Mouse (Mus musculus) CH12.LX (cell line): ENCODE measurements at regions not wholly inside any gene's neighbourhood (a gene's known extent, or its start where the extent isn't known, plus 50 kb on each side); places are given as distances from the start of the nearest gene placed in this dataset.

ENCODE experiments used
- DNase-seq: peaks from one replicate; pipeline ENCODE4 v3.0.0-alpha.2; 2013; ENCODE audit errors: extremely low read depth
- H3K27ac ChIP-seq: 2 replicates; pipeline ENCODE4 v1.5.1; 2012; ENCODE audit warnings: low read depth, mild to moderate bottlenecking, control low read depth, moderate library complexity; ENCODE audit not compliant: insufficient read depth
- H3K27me3 ChIP-seq: replicated peaks from 2 replicates; pipeline ENCODE3; 2012; ENCODE audit warnings: inconsistent platforms
- H3K36me3 ChIP-seq, 2 experiments: replicated peaks in 1 of 2; 2 replicates each; pipeline versions ENCODE3 to v1.6.1; 2012; ENCODE audit warnings: inconsistent platforms in 1 of 2, low read length in 1 of 2, mild to moderate bottlenecking in 1 of 2, mixed read lengths in 1 of 2, moderate library complexity in 1 of 2; ENCODE audit not compliant: control insufficient read depth in 1 of 2, insufficient read depth in 1 of 2
- H3K4me1 ChIP-seq, 2 experiments: 2 replicates each; pipeline ENCODE4 v1.6.1; 2012; ENCODE audit warnings: inconsistent platforms in 1 of 2, moderate library complexity in 1 of 2; ENCODE audit not compliant: insufficient read depth in 2 of 2, control insufficient read depth in 1 of 2
- H3K4me2 ChIP-seq: 2 replicates; pipeline ENCODE4 v1.6.1; 2012; ENCODE audit warnings: low read depth, mild to moderate bottlenecking, control low read depth; ENCODE audit not compliant: poor library complexity, insufficient read depth, severe bottlenecking
- H3K4me3 ChIP-seq, 3 experiments: fragments of 150-350 bp in 1 of 3; sonication (generic) in 1 of 3; replicated peaks in 1 of 3; 2 replicates each; pipeline versions ENCODE3 to v1.5.1; 2011 to 2012; ENCODE audit warnings: low read depth in 2 of 3, low read length in 2 of 3, mild to moderate bottlenecking in 2 of 3, moderate library complexity in 2 of 3, control low read depth in 1 of 3, improper control_type of control experiment in 1 of 3, inconsistent platforms in 1 of 3, mixed read lengths in 1 of 3; ENCODE audit not compliant: poor library complexity in 1 of 3
- H3K79me2 ChIP-seq: replicated peaks from 2 replicates; pipeline ENCODE4 v1.6.1; 2012; ENCODE audit warnings: mild to moderate bottlenecking, moderate library complexity; ENCODE audit not compliant: control insufficient read depth, poor library complexity, insufficient read depth, severe bottlenecking; ENCODE audit errors: extremely low read depth
- H3K9ac ChIP-seq: 2 replicates; pipeline ENCODE4 v1.6.1; 2012; ENCODE audit warnings: low read depth, mild to moderate bottlenecking, control low read depth, moderate library complexity; ENCODE audit not compliant: insufficient read depth
- H3K9me3 ChIP-seq: replicated peaks from 2 replicates; pipeline ENCODE3; 2012; ENCODE audit warnings: low read length, inconsistent platforms, mixed read lengths
- CHD1 ChIP-seq: IDR thresholded peaks from 2 replicates; pipeline ENCODE4 v1.6.1; 2012; ENCODE audit warnings: low read depth, low read length, improper control_type of control experiment, inconsistent platforms
- CHD2 ChIP-seq: IDR thresholded peaks from 2 replicates; pipeline ENCODE4 v1.6.1; 2011; ENCODE audit warnings: low read length, improper control_type of control experiment
- CTCF ChIP-seq, 2 experiments: IDR thresholded peaks in 1 of 2; conservative IDR thresholded peaks in 1 of 2; 2 replicates each; pipeline ENCODE4 v1.5.1; 2011 to 2012; ENCODE audit warnings: low read depth in 2 of 2, low read length in 2 of 2, improper control_type of control experiment in 1 of 2, inconsistent platforms in 1 of 2, mild to moderate bottlenecking in 1 of 2, moderate library complexity in 1 of 2
- E2F4 ChIP-seq: IDR thresholded peaks from 2 replicates; pipeline ENCODE4 v1.6.1; 2011; ENCODE audit warnings: low read depth, low read length, improper control_type of control experiment; ENCODE audit not compliant: insufficient replicate concordance
- ELF1 ChIP-seq: IDR thresholded peaks from 2 replicates; pipeline ENCODE4 v1.6.1; 2014; ENCODE audit warnings: low read depth, mild to moderate bottlenecking, inconsistent platforms, low read length, improper control_type of control experiment
- EP300 ChIP-seq: IDR thresholded peaks from 2 replicates; pipeline ENCODE4 v1.6.1; 2011; ENCODE audit warnings: low read length, improper control_type of control experiment
- GABPA ChIP-seq: IDR thresholded peaks from 2 replicates; pipeline ENCODE4 v1.6.1; 2012; ENCODE audit warnings: low read depth, low read length, improper control_type of control experiment, inconsistent platforms; ENCODE audit not compliant: insufficient replicate concordance
- MAZ ChIP-seq: IDR thresholded peaks from 2 replicates; pipeline ENCODE4 v1.6.1; 2012; ENCODE audit warnings: low read depth, mild to moderate bottlenecking, inconsistent platforms, low read length, improper control_type of control experiment, moderate library complexity
- MYC ChIP-seq: IDR thresholded peaks from 2 replicates; pipeline ENCODE4 v1.6.1; 2011; ENCODE audit warnings: low read depth, mild to moderate bottlenecking, improper control_type of control experiment, low read length
- NELFE ChIP-seq: IDR thresholded peaks from 2 replicates; pipeline ENCODE4 v1.6.1; 2011; ENCODE audit warnings: low read depth, low read length, improper control_type of control experiment
- NRF1 ChIP-seq: IDR thresholded peaks from 2 replicates; pipeline ENCODE4 v1.6.1; 2014; ENCODE audit warnings: low read depth, mild to moderate bottlenecking, inconsistent platforms, low read length, improper control_type of control experiment, moderate library complexity
- PAX5 ChIP-seq: IDR thresholded peaks from 2 replicates; pipeline ENCODE4 v1.6.1; 2012; ENCODE audit warnings: low read length, inconsistent platforms, mixed read lengths
- POLR2A ChIP-seq: IDR thresholded peaks from 2 replicates; pipeline ENCODE4 v1.6.1; 2011; ENCODE audit warnings: low read depth, mild to moderate bottlenecking, improper control_type of control experiment, low read length
- RAD21 ChIP-seq: IDR thresholded peaks from 2 replicates; pipeline ENCODE4 v1.6.1; 2011; ENCODE audit warnings: low read depth, mild to moderate bottlenecking, low read length, improper control_type of control experiment, moderate library complexity
- RCOR1 ChIP-seq: conservative IDR thresholded peaks from 2 replicates; pipeline ENCODE4 v1.6.1; 2012; ENCODE audit warnings: low read depth, mild to moderate bottlenecking, inconsistent platforms, low read length, improper control_type of control experiment
- SMC3 ChIP-seq: IDR thresholded peaks from 2 replicates; pipeline ENCODE4 v1.6.1; 2011; ENCODE audit warnings: low read depth, low read length, improper control_type of control experiment
- TBP ChIP-seq: conservative IDR thresholded peaks from 2 replicates; pipeline ENCODE4 v1.6.1; 2011; ENCODE audit warnings: low read depth, low read length, improper control_type of control experiment
- TCF12 ChIP-seq: IDR thresholded peaks from 2 replicates; pipeline ENCODE4 v1.6.1; 2014; ENCODE audit warnings: low read depth, mild to moderate bottlenecking, inconsistent platforms, low read length, improper control_type of control experiment
- UBTF ChIP-seq: IDR thresholded peaks from 2 replicates; pipeline ENCODE4 v1.6.1; 2012; ENCODE audit warnings: low read depth, mild to moderate bottlenecking, inconsistent platforms, low read length, improper control_type of control experiment, moderate library complexity
- USF2 ChIP-seq: conservative IDR thresholded peaks from 2 replicates; pipeline ENCODE4 v1.6.1; 2011; ENCODE audit warnings: low read depth, low read length, improper control_type of control experiment
- ZMIZ1 ChIP-seq: IDR thresholded peaks from 2 replicates; pipeline ENCODE4 v1.6.1; 2012; ENCODE audit warnings: low read depth, mild to moderate bottlenecking, inconsistent platforms, low read length, improper control_type of control experiment
- ZNF384 ChIP-seq: IDR thresholded peaks from 2 replicates; pipeline ENCODE4 v1.6.1; 2012; ENCODE audit warnings: low read depth, low read length, improper control_type of control experiment, inconsistent platforms
- dilution Hi-C: fragments of 300-500 bp; cut with MboI; formaldehyde crosslinking; loops from 2 replicates; pipeline ENCODE4 v1.14.3; 2020; ENCODE audit warnings: low sequenced_read_pairs; ENCODE audit not compliant: extremely low pct_unique_long_range_greater_than_20kb, extremely low pct_ligation_motif_present
- in situ Hi-C: fragments of 300-500 bp; cut with MboI; formaldehyde crosslinking; loops from 3 replicates; pipeline ENCODE4 v1.14.3; 2019; ENCODE audit warnings: low sequenced_read_pairs, low pct_ligation_motif_present, low pct_unique_long_range_greater_than_20kb, mixed read lengths

DNA sequence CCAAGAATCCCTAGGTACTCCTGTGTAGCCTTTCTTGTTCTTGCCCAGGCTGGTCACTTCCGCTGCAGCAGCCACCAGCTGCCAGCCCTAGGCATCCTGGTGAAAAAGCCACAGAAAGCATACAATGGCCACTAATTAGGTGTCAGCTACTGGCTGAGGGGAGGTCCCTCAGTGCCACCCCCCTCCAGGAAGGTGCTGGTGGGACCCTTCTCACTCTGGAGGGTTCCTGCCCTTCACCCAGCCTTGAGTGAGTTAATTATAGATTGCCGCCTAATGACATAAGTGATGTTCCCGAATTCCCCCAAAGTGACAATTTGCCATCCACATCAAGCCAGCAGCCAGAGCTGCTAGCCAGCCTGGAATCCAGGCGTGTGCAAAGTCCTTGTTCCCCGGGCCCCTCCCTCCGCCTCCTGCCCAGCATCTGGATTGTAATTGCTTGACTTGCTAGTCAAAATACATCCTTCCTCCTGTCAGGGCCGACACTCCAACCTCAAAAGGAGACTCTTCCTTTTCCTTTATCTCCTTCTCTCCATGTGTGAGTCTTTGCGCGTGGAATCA, 195.2 kb downstream of the Bcl11b start:
- H3K4me3 ChIP-seq = no peak overlapping the region
- no peak overlapping the region for H3K9ac ChIP-seq
- no peaks in the 10 kb centered on the region for H3K36me3 ChIP-seq
- H3K4me1 ChIP-seq = no peaks in the 10 kb centered on the region
- peaks cover 86% of the 10 kb centered on the region for H3K9me3 ChIP-seq
- no peak for TF ChIP-seq CHD1
- no peak for TF ChIP-seq GABPA
- TF ChIP-seq EP300 = no peak
- TF ChIP-seq TBP = no peak
- no peak for TF ChIP-seq E2F4
- TF ChIP-seq NELFE = no peak
- no peak for TF ChIP-seq POLR2A
- TF ChIP-seq NRF1 = no peak
- no peak for TF ChIP-seq MYC
- TF ChIP-seq CHD2 = no peak
- TF ChIP-seq RAD21 = no peak
- no peak for TF ChIP-seq TCF12
- no peak for TF ChIP-seq ELF1
- TF ChIP-seq, all 38 proteins: peak for 0
- H3K4me2 ChIP-seq = no peak overlapping the region
- dilution Hi-C loops = no loop called here
- no peaks in the 10 kb centered on the region for H3K79me2 ChIP-seq
- DNase-seq = no peak
- in situ Hi-C loops = no loop called here
- no peak overlapping the region for H3K27ac ChIP-seq
- H3K27me3 ChIP-seq = no peaks in the 10 kb centered on the region

- Histone ChIP-seq H3K4me1 (no peaks in the 10 kb centered on the region), H3K4me2 (no peak overlapping the region), H3K9ac (no peak overlapping the region), H3K9me3 (peaks cover 85% of the 10 kb centered on the region), H3K4me3 (no peak overlapping the region), H3K27ac (no peak overlapping the region), H3K27me3 (no peaks in the 10 kb centered on the region), H3K79me2 (no peaks in the 10 kb centered on the region), H3K36me3 (no peaks in the 10 kb centered on the region)
- in situ Hi-C loops (no loop called here), dilution Hi-C loops (no loop called here)
- TF ChIP-seq TBP = no peak
- no peak for TF ChIP-seq PAX5
- no peak for TF ChIP-seq POLR2A
- TF ChIP-seq ZMIZ1 = no peak
- no peak for TF ChIP-seq UBTF
- no peak for TF ChIP-seq ELF1
- no peak for TF ChIP-seq RCOR1
- no peak for TF ChIP-seq ZNF384
- no peak for TF ChIP-seq MAZ
- TF ChIP-seq SMC3 = no peak
- TF ChIP-seq USF2 = no peak
- no peak for TF ChIP-seq NRF1
- TF ChIP-seq CTCF (conservative IDR thresholded peaks at IDR 0.05 in 1 of 2, IDR thresholded peaks at IDR 0.05 in 1 of 2; ENCODE audit: low read depth in 2 of 2, low read length in 2 of 2) = no peak
- no peak for TF ChIP-seq E2F4
- TF ChIP-seq CHD2 = no peak
- TF ChIP-seq NELFE = no peak
- no peak for DNase-seq
Observed at GRCm38 (mm10) chr12:107811231-107811630, 192.2 kb downstream of the Bcl11b start.
